Mouse (Mus musculus) T-cell, adult 66 days (primary cell): ENCODE data around the gene Tcf7l2. TPM values are rescaled to one million over a fixed set of nuclear protein-coding genes. Genes with fewer than 3 reads are reported as not detected.

Experiments used
- total RNA-seq, 2 experiments: library from RNA; stranded (reverse); gene quantifications; 3 replicates in 1 of 2; 4 replicates in 1 of 2; pipeline ENCODE4 v1.2.4; 2023

Gene Tcf7l2
- total RNA-seq: 1 to 10 TPM in 1 of 2 experiments, under 1 TPM in 1; 0.89 to 1.3 TPM

GRCm38 (mm10) chr19:55741439-55741928 lies at the start of gene Tcf7l2:
Gene Tcf7l2 (plus strand): TSS chr19:55741820.

